Mouse (Mus musculus): ENCODE results near the gene Exoc3l2. TPM values are rescaled to one million over a fixed set of nuclear protein-coding genes. Genes with fewer than 3 reads are reported as not detected.
A peak's percentile ranks its signal among the peaks of the same experiment; 100 is the strongest.

The Exoc3l2 gene
- polyA plus RNA-seq, 1 experiment from 2014 or later = 1.1 TPM

- WGBS = 26% methylated on average over 6 of the region's 6 CpGs
These were observed 3.8 kb upstream of the Exoc3l2 start for GRCm38 (mm10) chr7:19459144-19459870.

DNA sequence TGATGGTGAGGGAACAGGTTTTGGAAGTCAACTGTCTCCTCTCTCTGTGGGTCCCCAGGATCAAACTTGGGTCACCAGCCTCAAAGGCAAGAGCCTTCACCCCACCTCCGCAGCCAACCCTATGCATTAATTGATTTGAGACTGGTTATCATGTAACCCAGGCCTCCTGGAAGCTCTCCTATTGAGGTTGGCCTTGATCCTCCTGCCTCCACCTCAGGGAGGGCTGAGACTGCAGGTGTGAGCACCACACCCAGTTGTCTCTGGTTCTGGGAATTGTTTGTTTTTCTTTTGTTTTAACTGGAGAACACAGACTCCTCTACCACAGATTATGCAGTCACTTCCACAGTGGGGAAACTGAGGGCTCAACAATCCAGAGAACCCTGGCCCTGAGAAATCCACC, 2.6 kb upstream of the Exoc3l2 start:
- ATAC-seq (ENCODE audit: low FRiP score) (no peak), DNase-seq (ENCODE audit: low spot score, missing footprints) (no peak)
- Histone ChIP-seq H3K4me2 (no peak overlapping the region), H3K27ac (ENCODE audit: low read depth, low read length) (no peak overlapping the region), H3K9ac (ENCODE audit: low read length) (no peak overlapping the region), H3K4me1 (ENCODE audit: control insufficient read depth, insufficient read depth, low read length) (peaks cover 16% of the 10 kb centered on the region), H3K4me3 (ENCODE audit: low read depth, low read length) (no peak overlapping the region), H3K36me3 (ENCODE audit: control insufficient read depth, insufficient read depth, low read length) (no peaks in the 10 kb centered on the region), H3K9me3 (ENCODE audit: control insufficient read depth, low read length) (no peaks in the 10 kb centered on the region), H3K27me3 (ENCODE audit: control insufficient read depth, insufficient read depth, low read length) (no peaks in the 10 kb centered on the region)
- WGBS = 81% methylated on average over 1 of the region's 1 CpGs

More at GRCm38 (mm10) chr7:19459144-19459870, 3.8 kb upstream of the Exoc3l2 start:
- H3K9ac ChIP-seq (ENCODE audit: low read length) = peak overlapping the region; percentile 73
- H3K27ac ChIP-seq (ENCODE audit: low read depth, low read length) = peak overlapping the region; percentile 30; the same call in 1 of the 2 replicates
- H3K4me2 ChIP-seq = peak overlapping the region; percentile 86
- no peaks in the 10 kb centered on the region for H3K27me3 ChIP-seq (ENCODE audit: control insufficient read depth, insufficient read depth, low read length)
- DNase-seq (ENCODE audit: low spot score, missing footprints) (no peak), ATAC-seq (ENCODE audit: low FRiP score) (no peak)
- H3K36me3 ChIP-seq (ENCODE audit: control insufficient read depth, insufficient read depth, low read length) = no peaks in the 10 kb centered on the region
- H3K4me1 ChIP-seq (ENCODE audit: control insufficient read depth, insufficient read depth, low read length) = peaks cover 12% of the 10 kb centered on the region
- H3K9me3 ChIP-seq (ENCODE audit: control insufficient read depth, low read length) = no peaks in the 10 kb centered on the region
- peak overlapping the region; percentile 73 for H3K4me3 ChIP-seq (ENCODE audit: low read depth, low read length)

DNA sequence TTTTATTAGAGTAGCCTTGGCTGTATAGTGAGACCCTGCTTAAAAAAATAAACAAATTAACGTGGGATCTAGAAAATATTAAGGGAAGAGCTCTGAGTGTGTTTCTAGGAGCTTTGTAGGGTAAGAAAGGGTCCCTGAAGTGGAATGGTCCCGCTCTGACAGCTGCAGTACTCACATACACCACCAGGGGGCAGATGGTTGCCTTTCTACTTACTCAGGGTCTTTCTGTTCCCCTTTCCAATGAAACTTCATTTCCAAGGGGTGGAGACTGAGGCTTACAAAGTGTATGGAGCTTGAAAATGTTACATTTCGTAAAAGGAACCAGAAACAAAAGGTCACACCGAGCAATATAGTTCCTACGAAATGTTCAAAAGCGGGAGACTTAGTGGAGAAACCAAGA, 1.6 kb upstream of the Exoc3l2 start:
- DNase-seq (ENCODE audit: low spot score, missing footprints) (peak; percentile 99), ATAC-seq (ENCODE audit: low FRiP score) (no peak)
- no peak overlapping the region for H3K4me3 ChIP-seq (ENCODE audit: low read depth, low read length)
- H3K4me2 ChIP-seq = no peak overlapping the region
- H3K27ac ChIP-seq (ENCODE audit: low read depth, low read length) = no peak overlapping the region
- H3K9me3 ChIP-seq (ENCODE audit: control insufficient read depth, low read length) = no peaks in the 10 kb centered on the region
- WGBS = 7% methylated on average over 6 of the region's 6 CpGs
- no peak overlapping the region for H3K9ac ChIP-seq (ENCODE audit: low read length)
- H3K4me1 ChIP-seq (ENCODE audit: control insufficient read depth, insufficient read depth, low read length) = peaks cover 16% of the 10 kb centered on the region
- H3K27me3 ChIP-seq (ENCODE audit: control insufficient read depth, insufficient read depth, low read length) = no peaks in the 10 kb centered on the region; the same call in 1 of the 2 replicates
- H3K36me3 ChIP-seq (ENCODE audit: control insufficient read depth, insufficient read depth, low read length) = no peaks in the 10 kb centered on the region

DNA sequence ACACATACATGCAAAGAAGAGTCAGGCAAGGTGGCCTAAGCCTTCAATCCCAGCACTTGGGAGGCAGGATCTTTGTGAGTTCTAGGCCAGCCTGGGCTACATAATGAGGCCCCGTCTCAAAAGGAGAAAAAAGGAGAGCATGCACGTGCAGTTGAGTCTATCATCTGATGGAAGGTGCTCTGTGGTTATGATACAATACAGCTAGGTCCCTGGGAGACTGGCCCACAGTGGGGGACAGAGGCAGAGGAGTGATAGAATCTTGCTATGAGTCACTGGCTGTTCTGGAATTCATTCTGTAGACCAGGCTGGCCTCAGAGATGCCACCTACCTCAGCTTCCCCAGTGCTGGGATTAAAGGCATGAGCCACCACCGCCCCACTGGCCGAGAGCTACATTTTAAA, 688 bp upstream of the Exoc3l2 start:
- ATAC-seq (ENCODE audit: low FRiP score) = no peak

GRCm38 (mm10) chr7:19464367-19465307, 1.5 kb downstream of the Exoc3l2 start:
- Histone ChIP-seq H3K9me3 (ENCODE audit: control insufficient read depth, low read length) (no peaks in the 10 kb centered on the region), H3K9ac (ENCODE audit: low read length) (0 out of 2 replicates have a peak overlapping the region, but pooled peaks have one; percentile 0), H3K27me3 (ENCODE audit: control insufficient read depth, insufficient read depth, low read length) (peaks cover 7% of the 10 kb centered on the region), H3K27ac (ENCODE audit: low read depth, low read length) (no peak overlapping the region), H3K4me2 (no peak overlapping the region; the same call in 1 of the 2 replicates), H3K4me1 (ENCODE audit: control insufficient read depth, insufficient read depth, low read length) (peaks cover 4% of the 10 kb centered on the region), H3K4me3 (ENCODE audit: low read depth, low read length) (no peak overlapping the region), H3K36me3 (ENCODE audit: control insufficient read depth, insufficient read depth, low read length) (no peaks in the 10 kb centered on the region)
- 8% methylated on average over 22 of the region's 22 CpGs for WGBS
- ATAC-seq (ENCODE audit: low FRiP score) (no peak), DNase-seq (ENCODE audit: low spot score, missing footprints) (peak; percentile 81)

More for the DNA sequence above, 688 bp upstream of the Exoc3l2 start:
- no peaks in the 10 kb centered on the region; the same call in 1 of the 2 replicates for H3K27me3 ChIP-seq (ENCODE audit: control insufficient read depth, insufficient read depth, low read length)
- DNase-seq (ENCODE audit: low spot score, missing footprints) = no peak
- H3K9me3 ChIP-seq (ENCODE audit: control insufficient read depth, low read length) = no peaks in the 10 kb centered on the region
- no peak overlapping the region for H3K27ac ChIP-seq (ENCODE audit: low read depth, low read length)
- no peak overlapping the region for H3K9ac ChIP-seq (ENCODE audit: low read length)
- no peak overlapping the region for H3K4me2 ChIP-seq
- peaks cover 10% of the 10 kb centered on the region for H3K4me1 ChIP-seq (ENCODE audit: control insufficient read depth, insufficient read depth, low read length)
- no peak overlapping the region for H3K4me3 ChIP-seq (ENCODE audit: low read depth, low read length)
- 55% methylated on average over 4 of the region's 4 CpGs for WGBS
- no peaks in the 10 kb centered on the region for H3K36me3 ChIP-seq (ENCODE audit: control insufficient read depth, insufficient read depth, low read length)

- Histone ChIP-seq H3K4me1 (ENCODE audit: control insufficient read depth, insufficient read depth, low read length) (peaks cover 3% of the 10 kb centered on the region; the same call in 1 of the 2 replicates), H3K4me2 (no peak overlapping the region), H3K36me3 (ENCODE audit: control insufficient read depth, insufficient read depth, low read length) (no peaks in the 10 kb centered on the region), H3K27ac (ENCODE audit: low read depth, low read length) (no peak overlapping the region), H3K9ac (ENCODE audit: low read length) (no peak overlapping the region), H3K9me3 (ENCODE audit: control insufficient read depth, low read length) (no peaks in the 10 kb centered on the region), H3K27me3 (ENCODE audit: control insufficient read depth, insufficient read depth, low read length) (peaks cover 24% of the 10 kb centered on the region), H3K4me3 (ENCODE audit: low read depth, low read length) (no peak overlapping the region)
- no peak for DNase-seq (ENCODE audit: low spot score, missing footprints)
- WGBS = 70% methylated on average over 5 of the region's 5 CpGs
- no peak for ATAC-seq (ENCODE audit: low FRiP score)
These were observed 3.5 kb downstream of the Exoc3l2 start for GRCm38 (mm10) chr7:19466602-19467145.

GRCm38 (mm10) chr7:19467638-19468037, 4.5 kb downstream of the Exoc3l2 start:
- H3K27me3 ChIP-seq (ENCODE audit: control insufficient read depth, insufficient read depth, low read length) = peaks cover 33% of the 10 kb centered on the region
- WGBS = 46% methylated on average over 6 of the region's 6 CpGs
- no peak overlapping the region for H3K4me3 ChIP-seq (ENCODE audit: low read depth, low read length)
- ATAC-seq (ENCODE audit: low FRiP score) (no peak), DNase-seq (ENCODE audit: low spot score, missing footprints) (no peak)
- no peak overlapping the region for H3K27ac ChIP-seq (ENCODE audit: low read depth, low read length)
- no peaks in the 10 kb centered on the region for H3K36me3 ChIP-seq (ENCODE audit: control insufficient read depth, insufficient read depth, low read length)
- H3K9ac ChIP-seq (ENCODE audit: low read length) = no peak overlapping the region
- H3K4me1 ChIP-seq (ENCODE audit: control insufficient read depth, insufficient read depth, low read length) = peaks cover 3% of the 10 kb centered on the region; the same call in 1 of the 2 replicates
- H3K9me3 ChIP-seq (ENCODE audit: control insufficient read depth, low read length) = no peaks in the 10 kb centered on the region
- no peak overlapping the region for H3K4me2 ChIP-seq

- ATAC-seq (ENCODE audit: low FRiP score) (no peak), DNase-seq (ENCODE audit: low spot score, missing footprints) (no peak)
- no peaks in the 10 kb centered on the region for H3K36me3 ChIP-seq (ENCODE audit: control insufficient read depth, insufficient read depth, low read length)
- WGBS = 65% methylated on average over 12 of the region's 12 CpGs
- H3K27ac ChIP-seq (ENCODE audit: low read depth, low read length) = no peak overlapping the region
- H3K4me2 ChIP-seq = no peak overlapping the region
- no peaks in the 10 kb centered on the region for H3K9me3 ChIP-seq (ENCODE audit: control insufficient read depth, low read length)
- H3K4me1 ChIP-seq (ENCODE audit: control insufficient read depth, insufficient read depth, low read length) = peaks cover 3% of the 10 kb centered on the region; the same call in 1 of the 2 replicates
- peaks cover 40% of the 10 kb centered on the region for H3K27me3 ChIP-seq (ENCODE audit: control insufficient read depth, insufficient read depth, low read length)
- no peak overlapping the region for H3K4me3 ChIP-seq (ENCODE audit: low read depth, low read length)
- H3K9ac ChIP-seq (ENCODE audit: low read length) = no peak overlapping the region
These were observed 5.1 kb downstream of the Exoc3l2 start for GRCm38 (mm10) chr7:19468279-19468678.

Measured in midbrain, embryonic 11.5 days (tissue).